Mouse (Mus musculus): ENCODE results near the gene Acsm4.

Gene Acsm4

GRCm38 (mm10) chr7:119762166-119762697 is 72.4 kb downstream of the Acsm4 start:
- no peak for DNase-seq (ENCODE audit: low read depth, low spot score)

All from R1 (cell line).